ENCODE assay signal across 15 mouse cellular contexts in genomic region chr2:114938416-114939147, GRCm38 (mm10).
A peak's percentile ranks its signal among the peaks of the same experiment; 100 is the strongest.
DNase-seq lines count a peak whose midpoint lies in the region; ATAC-seq and TF ChIP-seq lines count a peak whose summit lies in the region.
"Had no signal": no experiment of that assay in that cellular context is flagged by ENCODE, and none has a peak within 500 bp of the region (broad histone marks: within the 10 kb centered on the region; RNA-seq: fewer than 3 reads in every experiment).

No protein-coding gene starts in this region.

- intact Hi-C loops in gastrocnemius, postnatal 36 days (cut with DNase I), result no loop called here

- no peak overlapping the region for H3K27ac ChIP-seq in forebrain, embryonic 13.5 days
- H3K27ac ChIP-seq in forebrain, embryonic 11.5 days (ENCODE audit: low read depth, low read length), result no peak overlapping the region
- H3K27ac ChIP-seq in kidney, embryonic 16.5 days (ENCODE audit: low read length), result 0 out of 2 replicates have a peak overlapping the region, but pooled peaks have one; percentile 20
- peak overlapping the region; percentile 39; the same call in 1 of the 2 replicates for H3K27ac ChIP-seq in lung, embryonic 16.5 days (ENCODE audit: low read length)
- H3K27ac ChIP-seq: heart, embryonic 15.5 days; hindbrain, embryonic 10.5 days; liver, embryonic 14.5 days; macrophage had no signal

- no peaks in the 10 kb centered on the region for H3K27me3 ChIP-seq in forebrain, embryonic 13.5 days
- H3K27me3 ChIP-seq in forebrain, embryonic 11.5 days (ENCODE audit: control insufficient read depth, insufficient read depth, low read length), result no peaks in the 10 kb centered on the region
- H3K27me3 ChIP-seq in kidney, embryonic 16.5 days (ENCODE audit: insufficient read depth, low read length), result no peaks in the 10 kb centered on the region
- H3K27me3 ChIP-seq in lung, embryonic 16.5 days (ENCODE audit: control insufficient read depth, insufficient read depth, low read depth, low read length), result no peaks in the 10 kb centered on the region
- H3K27me3 ChIP-seq: heart, embryonic 15.5 days had no signal

- H3K4me3 ChIP-seq in forebrain, embryonic 13.5 days, result no peak overlapping the region
- no peak overlapping the region for H3K4me3 ChIP-seq in forebrain, embryonic 11.5 days (ENCODE audit: low read depth, low read length)
- H3K4me3 ChIP-seq in kidney, embryonic 16.5 days (ENCODE audit: low read length), result no peak overlapping the region
- no peak overlapping the region for H3K4me3 ChIP-seq in lung, embryonic 16.5 days (ENCODE audit: low read length)
- H3K4me3 ChIP-seq: heart, embryonic 15.5 days; hindbrain, embryonic 10.5 days had no signal

- 57% methylated on average over 7 of the region's 7 CpGs for WGBS in forebrain, embryonic 13.5 days
- 73% methylated on average over 7 of the region's 7 CpGs for WGBS in forebrain, embryonic 11.5 days
- 47% methylated on average over 7 of the region's 7 CpGs for WGBS in kidney, embryonic 16.5 days
- WGBS in lung, embryonic 16.5 days, result 33% methylated on average over 7 of the region's 7 CpGs

- no peak overlapping the region for H3K4me2 ChIP-seq in forebrain, embryonic 13.5 days
- no peak overlapping the region for H3K4me2 ChIP-seq in forebrain, embryonic 11.5 days (ENCODE audit: low read depth, low read length, severe bottlenecking)
- no peak overlapping the region for H3K4me2 ChIP-seq in kidney, embryonic 16.5 days (replicated peaks; ENCODE audit: low read depth, low read length)
- no peak overlapping the region for H3K4me2 ChIP-seq in lung, embryonic 16.5 days (ENCODE audit: low read depth, low read length)
- H3K4me2 ChIP-seq: heart, embryonic 15.5 days had no signal

- H3K9ac ChIP-seq in forebrain, embryonic 13.5 days, result no peak overlapping the region
- no peak overlapping the region for H3K9ac ChIP-seq in forebrain, embryonic 11.5 days (ENCODE audit: low read length)
- H3K9ac ChIP-seq in kidney, embryonic 16.5 days (replicated peaks; ENCODE audit: low read length), result no peak overlapping the region
- H3K9ac ChIP-seq in lung, embryonic 16.5 days (ENCODE audit: low read length), result no peak overlapping the region
- H3K9ac ChIP-seq: heart, embryonic 15.5 days; liver, embryonic 14.5 days had no signal

- peaks cover 6% of the 10 kb centered on the region for H3K4me1 ChIP-seq in forebrain, embryonic 13.5 days
- no peaks in the 10 kb centered on the region for H3K4me1 ChIP-seq in forebrain, embryonic 11.5 days (replicated peaks; ENCODE audit: control insufficient read depth, insufficient read depth, low read length)
- no peaks in the 10 kb centered on the region for H3K4me1 ChIP-seq in kidney, embryonic 16.5 days (ENCODE audit: insufficient read depth, low read length)
- 0 out of 2 replicates have a peak, but pooled peaks cover 2% of the 10 kb centered on the region for H3K4me1 ChIP-seq in lung, embryonic 16.5 days (replicated peaks; ENCODE audit: control insufficient read depth, insufficient read depth, low read length)
- H3K4me1 ChIP-seq: heart, embryonic 15.5 days; hindbrain, embryonic 10.5 days had no signal

- no peaks in the 10 kb centered on the region for H3K36me3 ChIP-seq in forebrain, embryonic 13.5 days (ENCODE audit: poor library complexity, severe bottlenecking)
- H3K36me3 ChIP-seq in forebrain, embryonic 11.5 days (ENCODE audit: control insufficient read depth, insufficient read depth, low read length), result no peaks in the 10 kb centered on the region
- no peaks in the 10 kb centered on the region for H3K36me3 ChIP-seq in kidney, embryonic 16.5 days (ENCODE audit: insufficient read depth, low read length)
- H3K36me3 ChIP-seq in lung, embryonic 16.5 days (ENCODE audit: control insufficient read depth, insufficient read depth, low read length), result no peaks in the 10 kb centered on the region
- H3K36me3 ChIP-seq: heart, embryonic 15.5 days; hindbrain, embryonic 10.5 days had no signal

- TF ChIP-seq POLR2A in brain, embryonic 14.5 days (IDR thresholded peaks at IDR 0.05; ENCODE audit: borderline replicate concordance, extremely low read depth, insufficient read depth, insufficient read length, poor library complexity, severe bottlenecking), result no peak

- TF ChIP-seq CTCF in brain, embryonic 14.5 days (IDR thresholded peaks at IDR 0.05; ENCODE audit: borderline replicate concordance, extremely low read depth, insufficient read depth, insufficient read length), result no peak

- ATAC-seq in forebrain, embryonic 13.5 days, result peak; percentile 72
- no peak for ATAC-seq in forebrain, embryonic 11.5 days (replicated peaks; ENCODE audit: low FRiP score)
- ATAC-seq in kidney, embryonic 16.5 days (ENCODE audit: low FRiP score, low TSS enrichment), result no peak
- ATAC-seq in lung, embryonic 16.5 days (ENCODE audit: low read depth), result peak; percentile 64
- ATAC-seq: activated CD4-positive, CD25-positive, alpha-beta regulatory T cell, adult 4 months had no signal

- DNase-seq in forebrain, embryonic 11.5 days (ENCODE audit: low spot score), result no peak
- no peak for DNase-seq in kidney, adult 9 months
- DNase-seq in lung, postnatal 25 days (ENCODE audit: low spot score), result no peak
- peak; percentile 77 for DNase-seq in brain, embryonic 14.5 days (ENCODE audit: low read depth)
- DNase-seq in gastrocnemius, postnatal 36 days, result no peak
- DNase-seq: adrenal gland, postnatal 25 days; cerebellum, postnatal 14 days had no signal

- no peaks in the 10 kb centered on the region for H3K9me3 ChIP-seq in forebrain, embryonic 13.5 days (replicated peaks)
- no peaks in the 10 kb centered on the region for H3K9me3 ChIP-seq in forebrain, embryonic 11.5 days (ENCODE audit: control insufficient read depth, low read length)
- no peaks in the 10 kb centered on the region for H3K9me3 ChIP-seq in kidney, embryonic 16.5 days (ENCODE audit: low read length)
- H3K9me3 ChIP-seq in lung, embryonic 16.5 days (ENCODE audit: control insufficient read depth, low read length), result no peaks in the 10 kb centered on the region
- H3K9me3 ChIP-seq: heart, embryonic 15.5 days; hindbrain, embryonic 10.5 days had no signal

Comparison
In these comparisons a context has a peak if more than half of its experiments do, and no peak if none do; other contexts are left out.
1. ATAC-seq: peak in forebrain, embryonic 13.5 days (single experiment) and lung, embryonic 16.5 days (single experiment); none in forebrain, embryonic 11.5 days (single experiment) and kidney, embryonic 16.5 days (single experiment).
2. H3K27ac ChIP-seq: peak in kidney, embryonic 16.5 days (single experiment) and lung, embryonic 16.5 days (single experiment); none in forebrain, embryonic 13.5 days (single experiment) and forebrain, embryonic 11.5 days (single experiment).